Mouse (Mus musculus) stomach, postnatal 0 days (tissue): ENCODE measurements around the gene Fbl.

ENCODE experiments used
- CTCF ChIP-seq: IDR thresholded peaks from 2 replicates; pipeline ENCODE4 v1.5.1; 2016; ENCODE audit warnings: antibody characterized with exemption, low read depth, mild to moderate bottlenecking, moderate library complexity
- EP300 ChIP-seq: optimal IDR thresholded peaks from 2 replicates; pipeline ENCODE3; 2016; ENCODE audit warnings: antibody characterized with exemption

GRCm38 (mm10) chr7:28186631-28187030, 17.1 kb downstream of the Fbl start:
- TF ChIP-seq CTCF (no peak), EP300 (no peak)
